Mouse (Mus musculus): ENCODE results near the gene Akap8.

Akap8 gene

DNA sequence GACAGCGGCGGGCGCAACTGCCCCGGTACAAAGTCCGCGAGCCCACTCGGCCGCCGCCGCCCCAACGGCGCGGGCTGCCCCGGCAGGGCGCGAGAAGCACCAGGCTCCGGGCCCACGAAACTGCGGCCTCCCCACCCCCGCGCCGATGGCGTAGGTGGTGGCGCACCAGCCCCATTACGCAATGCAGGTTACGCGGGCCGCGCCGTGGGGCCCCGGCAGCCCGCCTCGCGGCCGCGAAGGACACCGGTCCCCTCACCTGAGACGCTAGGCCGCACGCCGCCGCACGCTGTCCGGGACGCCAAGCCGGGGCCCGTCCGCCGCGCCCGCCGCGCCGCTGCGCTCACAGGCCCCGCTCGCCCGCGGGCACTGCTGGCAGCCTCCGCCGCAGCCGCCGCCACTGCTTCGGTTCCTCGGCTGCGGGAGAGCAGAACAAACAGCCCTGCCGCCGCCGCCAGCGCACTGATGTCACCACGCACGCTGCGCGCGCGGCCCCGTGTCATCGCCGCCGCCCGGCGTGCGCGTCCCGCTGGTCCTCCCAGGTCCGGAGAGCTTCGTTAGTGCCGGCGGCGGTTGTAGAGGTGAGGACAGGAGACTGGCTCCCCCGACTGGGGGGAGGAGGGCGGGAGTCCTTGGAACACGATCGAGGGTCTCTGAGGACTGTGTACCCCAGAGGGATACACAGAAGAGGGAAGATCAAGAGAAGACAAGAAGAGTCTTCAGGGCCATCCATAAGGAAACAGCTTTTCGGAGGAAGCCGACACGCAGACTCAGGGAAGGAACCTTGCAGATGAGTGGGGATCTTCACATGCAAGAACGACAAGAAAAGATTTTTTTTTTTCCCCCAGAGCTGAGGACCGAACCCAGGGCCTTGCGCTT is 36.5 kb downstream of the Akap8 start, which contains the start of gene Brd4:
TSS of gene Brd4 (minus strand) at position 461 of the 876 bp plus-strand sequence.
- in situ Hi-C loops (cut with MboI, MseI) = no loop called here

DNA sequence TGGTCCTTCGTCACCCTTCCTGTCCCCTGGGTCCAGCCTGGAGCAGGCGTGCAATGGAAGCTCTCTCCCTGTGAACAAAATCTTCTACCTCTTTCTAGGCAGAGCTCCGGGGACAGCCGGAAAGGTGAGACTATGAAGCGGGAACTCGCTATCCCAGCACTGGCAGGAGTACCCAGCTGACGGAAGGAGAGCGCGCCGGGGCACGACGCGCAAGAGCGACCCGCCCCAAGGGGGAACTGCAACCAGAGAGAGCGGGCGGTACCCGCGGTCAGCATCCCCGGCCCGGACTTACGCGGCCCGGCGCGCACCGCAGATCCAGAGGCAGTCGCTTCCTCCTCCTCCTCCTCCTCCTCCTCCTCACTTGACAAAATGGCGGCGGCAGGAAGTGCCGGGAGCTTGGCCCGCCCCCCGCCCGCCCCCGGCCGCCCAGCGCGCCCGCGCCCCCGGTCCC is 37.2 kb downstream of the Akap8 start:
- in situ Hi-C loops (cut with MboI, MseI) = no loop called here

DNA sequence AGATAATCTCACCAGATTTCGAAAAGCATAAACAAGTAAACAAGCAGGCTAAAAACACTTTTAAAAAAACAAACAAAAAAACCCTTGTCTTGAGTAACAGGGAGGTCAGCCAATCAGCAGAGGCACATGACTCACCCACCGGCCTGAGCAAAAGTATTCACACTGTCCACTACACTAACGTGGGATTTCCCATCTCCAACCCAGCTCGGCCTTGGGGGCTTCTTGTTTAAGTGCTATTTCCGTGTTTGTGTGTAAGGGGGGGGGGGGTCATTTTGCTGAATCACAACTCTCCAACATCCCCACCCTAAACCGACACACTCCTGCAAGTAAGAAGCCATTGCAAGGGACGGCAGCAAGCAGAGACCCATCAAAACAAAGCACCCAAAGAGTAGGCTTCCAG is 37.7 kb downstream of the Akap8 start:
- in situ Hi-C loops (cut with MboI, MseI) = no loop called here

DNA sequence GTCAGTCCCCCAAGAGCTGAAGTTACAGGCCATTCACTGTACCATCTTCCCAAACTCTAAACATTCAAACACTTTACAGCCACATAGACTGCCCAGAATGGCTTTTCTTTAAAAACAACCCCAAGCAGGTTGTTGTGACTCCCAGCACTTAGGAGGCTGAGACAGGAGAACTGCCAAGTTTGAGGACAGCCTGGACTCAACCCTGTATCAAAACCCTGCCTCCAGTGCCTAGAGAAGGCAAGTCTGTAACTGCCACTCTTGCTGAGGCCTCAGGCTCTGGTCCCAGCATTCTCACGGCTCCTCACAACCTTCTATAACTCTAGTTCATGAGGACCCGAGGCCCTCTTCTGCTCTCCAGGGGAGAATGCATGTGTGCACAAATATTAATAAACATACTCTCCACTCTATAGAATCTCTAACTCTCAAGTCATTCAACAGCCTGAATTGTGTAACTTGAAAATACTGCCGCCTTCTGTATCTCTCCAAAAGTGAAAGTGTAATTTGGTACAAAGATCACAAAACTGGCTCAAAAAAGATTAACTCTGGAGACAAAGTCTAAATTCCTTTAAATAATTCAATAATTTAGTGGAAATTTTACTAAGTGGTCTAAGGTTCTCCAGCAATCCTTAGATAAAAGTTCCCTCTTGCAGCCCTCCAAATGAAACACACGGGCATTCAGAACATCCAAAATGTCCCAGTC is 39.3 kb downstream of the Akap8 start:
- in situ Hi-C loops (cut with MboI, MseI) = no loop called here

DNA sequence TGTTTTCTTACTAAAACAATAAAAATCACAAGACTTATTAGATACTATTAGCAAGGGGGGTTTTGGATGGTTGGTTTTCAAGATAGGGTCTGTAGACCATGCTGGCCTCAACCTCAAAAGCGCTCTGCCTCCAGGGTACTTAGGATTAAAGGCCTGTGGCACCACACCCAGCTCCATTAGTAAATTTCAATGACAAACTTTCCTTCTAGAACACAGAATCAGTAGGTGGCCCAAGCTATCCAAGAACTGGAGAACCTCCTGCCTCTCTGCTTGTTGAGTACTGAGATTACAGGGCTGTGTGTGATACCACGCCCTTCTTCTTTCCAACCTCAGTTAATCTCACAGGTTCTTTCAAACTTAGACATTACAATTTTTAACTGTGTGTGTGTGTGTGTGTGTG is 39.9 kb downstream of the Akap8 start:
- in situ Hi-C loops (cut with MboI, MseI) = no loop called here

DNA sequence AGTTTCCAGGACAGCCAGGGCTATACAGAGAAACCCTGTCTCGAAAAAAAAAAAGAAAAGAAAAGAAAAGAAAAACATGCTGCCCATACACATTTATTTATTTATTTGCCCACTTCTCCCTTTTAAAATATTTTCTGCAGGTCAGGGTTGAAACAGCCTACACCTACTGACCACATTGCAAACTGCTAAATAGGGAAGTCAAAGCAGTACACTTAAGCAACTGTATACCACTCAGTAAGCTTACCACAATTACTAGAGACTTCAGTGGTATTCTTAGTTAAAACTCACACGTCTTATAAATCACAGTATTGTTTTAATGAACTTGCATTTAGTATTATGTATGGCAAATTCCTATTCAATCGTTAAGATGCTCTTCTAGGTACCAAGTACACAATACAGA is 40.5 kb downstream of the Akap8 start:
- in situ Hi-C loops (cut with MboI, MseI) = no loop called here

DNA sequence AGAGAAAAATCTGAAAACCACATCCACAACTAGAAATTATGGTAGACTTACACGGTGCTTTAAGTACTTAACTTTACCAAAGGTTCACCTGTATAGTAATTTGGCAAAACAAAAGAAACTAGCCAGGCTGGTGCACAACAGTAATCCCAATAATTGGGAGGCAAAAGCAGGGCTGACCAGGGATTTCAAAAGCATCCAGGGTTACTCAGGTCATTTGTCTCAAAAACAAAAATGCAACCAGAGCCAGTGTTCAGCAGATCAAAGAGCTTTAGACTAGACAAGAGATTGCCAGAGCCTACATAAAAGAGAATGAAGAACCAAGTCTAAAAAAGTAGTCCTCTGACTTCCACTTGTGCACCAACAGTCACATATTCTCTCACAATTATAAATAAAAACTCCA is 43.8 kb downstream of the Akap8 start:
- in situ Hi-C loops (cut with MboI, MseI) = no loop called here

DNA sequence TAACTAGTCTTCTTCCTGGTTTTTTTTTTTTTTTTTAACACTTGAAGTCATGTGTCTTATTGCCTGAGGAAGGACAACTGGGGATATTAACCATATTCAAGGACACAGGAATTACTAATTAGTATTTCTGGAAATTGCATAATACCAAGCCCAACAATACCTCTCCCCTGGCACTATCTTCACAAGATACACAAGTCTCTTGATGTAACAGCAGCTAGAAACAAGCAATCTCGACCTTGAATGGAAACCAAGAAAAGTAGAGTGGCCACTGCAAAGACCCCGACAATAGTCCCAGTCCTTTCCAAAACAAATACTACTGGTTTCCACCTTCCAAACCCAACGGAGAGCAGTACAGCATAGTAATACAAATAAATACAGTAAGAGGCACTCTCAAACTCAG is 45.5 kb downstream of the Akap8 start:
- in situ Hi-C loops (cut with MboI, MseI) = no loop called here

DNA sequence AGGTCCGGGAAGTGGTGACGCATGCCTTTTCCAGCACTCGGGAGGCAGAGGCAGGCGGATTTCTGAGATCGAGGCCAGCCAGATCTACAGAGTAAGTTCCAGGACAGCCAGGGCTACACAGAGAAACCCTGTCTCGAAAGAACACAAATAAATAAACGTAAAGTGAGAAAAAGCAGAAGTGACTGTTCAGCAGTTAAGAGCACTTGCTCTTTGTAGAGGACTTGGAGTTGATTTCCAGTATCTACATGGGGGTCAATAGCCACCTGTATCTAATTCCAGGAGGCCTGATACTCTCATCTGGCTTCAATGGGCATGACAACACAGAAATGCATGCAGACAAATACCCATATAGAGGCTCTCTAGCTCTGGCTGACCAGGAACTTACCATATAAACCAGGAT is 51.9 kb downstream of the Akap8 start:
- in situ Hi-C loops (cut with MboI, MseI) = no loop called here

DNA sequence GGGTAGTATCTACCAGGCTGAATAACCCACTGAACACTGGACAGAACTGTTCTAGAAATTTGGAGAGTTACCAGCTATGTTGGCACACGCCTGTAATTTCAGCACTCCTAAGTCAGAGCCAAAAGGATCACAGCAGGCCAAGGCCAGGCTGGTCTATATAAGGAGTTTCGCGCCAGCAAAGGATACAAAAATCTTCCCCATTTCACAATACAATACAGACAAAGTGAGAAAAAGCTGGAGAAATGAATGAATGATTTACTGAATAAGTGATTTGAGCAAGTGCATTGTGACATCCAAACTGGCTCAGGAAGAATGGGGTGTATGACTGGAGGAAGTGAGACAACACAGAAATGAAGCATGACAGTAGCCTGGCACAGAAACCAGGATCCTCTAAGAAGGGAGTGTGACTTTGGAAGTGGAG is 52.5 kb downstream of the Akap8 start:
- in situ Hi-C loops (cut with MboI, MseI) = no loop called here

DNA sequence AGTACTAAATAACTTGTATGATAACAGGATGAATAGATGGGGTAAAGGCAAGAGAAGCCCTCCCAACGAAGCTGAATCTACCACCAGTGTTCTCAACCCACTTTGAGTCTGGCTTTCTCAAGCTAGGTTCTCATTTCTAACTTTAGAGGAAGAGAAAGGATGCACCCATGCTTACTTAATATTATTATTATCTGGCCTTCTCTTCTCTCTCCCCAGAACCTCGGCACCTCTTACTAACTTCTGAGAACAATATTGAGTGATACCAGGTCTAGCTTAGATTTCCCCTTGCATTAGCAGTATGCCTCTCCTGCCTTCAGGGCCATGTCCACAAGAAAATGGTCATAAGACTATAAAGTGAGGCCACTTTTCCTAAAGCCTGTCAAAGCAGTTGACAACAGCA is 52.9 kb downstream of the Akap8 start:
- in situ Hi-C loops (cut with MboI, MseI) = no loop called here

DNA sequence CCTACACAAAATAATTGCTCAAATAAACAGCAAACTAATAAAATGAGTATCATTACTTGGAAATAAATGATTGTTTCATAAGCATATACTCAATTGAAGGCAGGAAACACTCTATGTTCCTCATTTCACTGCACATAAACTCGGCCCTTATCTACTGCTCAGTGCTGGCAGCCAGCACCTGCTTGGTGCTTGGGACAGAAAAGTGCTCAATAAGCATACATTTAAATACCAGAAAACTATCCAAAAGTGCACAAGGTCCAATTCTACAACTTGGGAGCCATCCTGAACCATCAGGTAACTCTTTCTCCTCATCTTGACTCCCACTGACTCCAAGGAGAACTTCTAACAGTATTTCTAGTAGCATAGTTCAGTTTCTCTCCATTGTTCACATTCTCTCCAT is 53.4 kb downstream of the Akap8 start:
- in situ Hi-C loops (cut with MboI, MseI) = no loop called here

DNA sequence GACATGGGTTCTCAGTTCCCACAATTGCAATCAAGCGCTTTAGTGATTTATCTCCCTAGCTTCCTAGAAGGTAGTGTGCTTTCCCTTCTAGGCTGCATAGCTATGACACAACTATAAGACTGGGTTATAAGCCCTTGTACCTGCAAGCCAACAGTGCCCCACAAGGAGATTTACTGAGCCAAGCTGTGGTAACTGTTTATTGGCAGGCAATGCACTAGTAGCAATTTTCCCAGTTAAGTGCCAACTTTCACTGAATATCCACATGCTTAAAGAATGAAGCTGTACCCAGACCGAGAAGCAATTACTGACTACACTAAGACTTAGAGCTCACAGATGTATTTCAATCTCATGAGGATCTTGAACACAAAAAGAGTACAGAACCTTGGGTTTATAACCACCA is 57.4 kb downstream of the Akap8 start:
- in situ Hi-C loops (cut with MboI, MseI) = loop anchor here in 1 of 2 experiments (5.0 kb wide), 1 partner anchor 41 kb away; no protein-coding TSS in a partner anchor

DNA sequence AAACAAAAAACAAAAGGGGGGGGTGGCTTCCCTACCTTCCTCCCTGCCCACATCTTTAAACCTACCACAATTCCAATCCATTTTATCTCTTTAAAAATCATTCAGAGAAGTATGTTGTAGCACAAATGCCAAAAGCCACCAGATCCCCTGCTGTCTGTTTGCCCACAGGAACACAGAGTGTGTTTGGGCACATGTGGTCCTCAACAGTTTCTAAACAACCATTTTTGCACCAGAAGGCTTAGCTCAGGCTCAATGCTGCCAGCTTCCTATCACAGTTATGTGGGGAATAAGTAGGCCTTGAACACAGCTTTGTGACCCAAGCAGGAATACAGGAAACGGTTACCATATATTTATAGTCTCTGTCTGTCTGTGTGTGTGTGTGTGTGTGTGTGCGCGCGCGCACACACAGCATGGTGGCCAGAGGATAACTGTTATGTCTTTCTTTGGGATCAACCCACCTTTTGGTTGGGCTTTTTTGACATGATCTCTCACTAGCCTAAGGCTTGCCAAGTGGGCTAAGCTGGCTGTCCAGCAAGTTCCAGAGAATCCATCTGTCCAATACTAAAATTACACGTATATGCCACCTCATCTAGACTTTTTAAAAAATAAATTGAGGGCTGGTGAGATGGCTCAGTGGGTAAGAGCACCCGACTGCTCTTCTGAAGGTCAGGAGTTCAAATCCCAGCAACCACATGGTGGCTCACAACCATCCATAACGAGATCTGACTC is 58.0 kb downstream of the Akap8 start:
- in situ Hi-C loops (cut with MboI, MseI) = loop anchor here in 1 of 2 experiments (5.0 kb wide), 1 partner anchor 41 kb away; no protein-coding TSS in a partner anchor

DNA sequence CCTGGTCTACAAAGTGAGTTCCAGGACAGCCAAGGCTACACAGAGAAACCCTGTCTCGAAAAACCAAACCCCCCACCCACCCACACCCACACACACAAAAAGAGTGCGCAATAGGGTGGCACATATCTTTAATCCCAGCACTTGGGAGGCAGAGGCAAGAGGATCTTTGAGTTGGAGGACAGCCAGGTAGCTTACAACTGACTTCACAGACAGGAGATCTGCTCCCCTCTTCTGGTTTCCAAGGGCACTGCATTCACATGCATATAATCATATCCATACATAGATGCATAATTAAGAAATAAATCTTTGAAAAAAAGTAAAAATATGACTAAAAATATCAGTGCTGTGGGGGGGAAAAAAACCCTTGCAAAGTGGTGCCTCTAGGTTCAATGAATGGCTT is 62.2 kb downstream of the Akap8 start:
- in situ Hi-C loops (cut with MboI, MseI) = no loop called here

DNA sequence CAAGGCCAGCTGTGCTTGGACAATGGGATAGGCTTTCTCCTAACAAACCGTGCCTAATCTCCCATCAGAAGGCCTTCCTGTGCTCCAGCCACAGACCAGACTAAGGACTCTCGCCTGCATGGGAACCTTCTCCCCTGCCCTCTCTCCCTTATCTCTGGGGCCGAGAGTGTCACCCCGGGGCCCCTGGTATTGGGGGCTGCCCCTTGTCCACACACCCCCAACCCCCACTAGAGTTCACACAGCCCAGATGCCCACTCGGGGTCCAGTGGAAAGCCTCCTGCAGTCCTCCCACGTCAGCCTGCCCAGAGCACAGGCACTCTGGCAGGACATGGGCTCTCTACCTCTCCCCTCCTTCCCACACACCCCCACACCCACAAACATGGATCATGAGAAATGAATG is 63.1 kb downstream of the Akap8 start:
- in situ Hi-C loops (cut with MboI, MseI) = no loop called here

DNA sequence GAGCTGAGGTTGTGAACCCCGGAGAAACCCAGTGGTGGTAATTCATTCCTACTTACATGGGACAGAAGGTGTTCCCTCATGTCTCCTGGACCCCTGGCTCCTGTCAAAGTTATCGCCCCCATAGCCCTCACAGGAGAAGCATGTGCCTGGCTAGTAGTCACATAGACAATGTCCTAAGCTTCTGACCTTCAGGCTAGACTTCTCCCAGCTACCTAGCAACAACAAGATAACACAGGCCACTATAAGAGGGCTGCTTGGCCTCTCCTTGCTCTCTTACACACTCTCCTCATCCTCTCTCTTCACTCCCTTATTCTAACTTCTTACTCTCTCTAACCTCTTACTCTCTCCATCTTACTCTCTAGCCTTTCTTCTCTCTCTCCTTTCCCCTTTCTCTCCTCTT is 63.6 kb downstream of the Akap8 start:
- in situ Hi-C loops (cut with MboI, MseI) = no loop called here

DNA sequence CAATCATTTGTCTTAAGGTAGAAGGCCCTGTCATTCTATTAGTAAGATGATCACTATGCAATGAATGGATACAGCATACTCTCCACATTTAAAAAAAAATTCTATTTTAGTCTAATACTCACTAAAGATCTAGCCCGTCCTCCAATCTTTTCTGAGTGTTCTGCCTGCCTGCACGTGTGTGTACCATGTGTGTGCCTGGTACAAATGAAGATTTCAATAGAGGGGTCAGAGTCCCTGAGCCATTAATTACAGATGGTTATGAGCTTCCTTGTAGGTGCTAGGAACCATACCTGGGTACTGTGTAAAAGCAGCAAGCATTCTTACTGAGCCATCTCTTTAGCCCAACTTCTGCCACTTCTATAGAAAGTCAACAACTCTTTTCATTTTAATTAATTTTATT is 64.1 kb downstream of the Akap8 start:
- in situ Hi-C loops (cut with MboI, MseI) = no loop called here
